Mouse (Mus musculus): ENCODE results near the gene Lgr5. TPM values are rescaled to one million over a fixed set of nuclear protein-coding genes. Genes with fewer than 3 reads are reported as not detected.

Lgr5 gene
- total RNA-seq, 2 experiments from 2014 or later, result 0.84 to 1.4 TPM

GRCm38 (mm10) chr10:115571734-115572440 lies 15.7 kb downstream of the Lgr5 start:
- ATAC-seq (replicated peaks; ENCODE audit: low FRiP score, poor library complexity, severe bottlenecking), result no peak

- ATAC-seq (replicated peaks; ENCODE audit: low FRiP score, poor library complexity, severe bottlenecking), result no peak
Measured at GRCm38 (mm10) chr10:115571317-115571716, 16.3 kb downstream of the Lgr5 start.

GRCm38 (mm10) chr10:115570577-115570976 lies 17.0 kb downstream of the Lgr5 start:
- ATAC-seq (replicated peaks; ENCODE audit: low FRiP score, poor library complexity, severe bottlenecking), result no peak

GRCm38 (mm10) chr10:115569712-115570491 lies 17.7 kb downstream of the Lgr5 start, which contains the start of gene A930009A15Rik:
Gene A930009A15Rik, plus strand, starts transcription at chr10:115569986.
- ATAC-seq (replicated peaks; ENCODE audit: low FRiP score, poor library complexity, severe bottlenecking), result no peak

- ATAC-seq (replicated peaks; ENCODE audit: low FRiP score, poor library complexity, severe bottlenecking), result no peak
Measured at GRCm38 (mm10) chr10:115563961-115564360, 23.6 kb downstream of the Lgr5 start.

GRCm38 (mm10) chr10:115562911-115563686 lies 24.5 kb downstream of the Lgr5 start:
- ATAC-seq (replicated peaks; ENCODE audit: low FRiP score, poor library complexity, severe bottlenecking), result no peak

- ATAC-seq (replicated peaks; ENCODE audit: low FRiP score, poor library complexity, severe bottlenecking), result no peak
Measured at GRCm38 (mm10) chr10:115561136-115561880, 26.3 kb downstream of the Lgr5 start.

GRCm38 (mm10) chr10:115556738-115557242 lies 30.8 kb downstream of the Lgr5 start:
- no peak for ATAC-seq (replicated peaks; ENCODE audit: low FRiP score, poor library complexity, severe bottlenecking)

GRCm38 (mm10) chr10:115555191-115555765 lies 32.3 kb downstream of the Lgr5 start:
- no peak for ATAC-seq (replicated peaks; ENCODE audit: low FRiP score, poor library complexity, severe bottlenecking)

- no peak for ATAC-seq (replicated peaks; ENCODE audit: low FRiP score, poor library complexity, severe bottlenecking)
Measured at GRCm38 (mm10) chr10:115553352-115554113, 34.0 kb downstream of the Lgr5 start.

- no peak for ATAC-seq (replicated peaks; ENCODE audit: low FRiP score, poor library complexity, severe bottlenecking)
Measured at GRCm38 (mm10) chr10:115551069-115551468, 36.5 kb downstream of the Lgr5 start.

GRCm38 (mm10) chr10:115550253-115550652 lies 37.3 kb downstream of the Lgr5 start:
- ATAC-seq (replicated peaks; ENCODE audit: low FRiP score, poor library complexity, severe bottlenecking), result no peak

- no peak for ATAC-seq (replicated peaks; ENCODE audit: low FRiP score, poor library complexity, severe bottlenecking)
Measured at GRCm38 (mm10) chr10:115542917-115543316, 44.7 kb downstream of the Lgr5 start.

GRCm38 (mm10) chr10:115530746-115531145 lies 56.8 kb downstream of the Lgr5 start:
- ATAC-seq (replicated peaks; ENCODE audit: low FRiP score, poor library complexity, severe bottlenecking), result no peak

- no peak for ATAC-seq (replicated peaks; ENCODE audit: low FRiP score, poor library complexity, severe bottlenecking)
Measured at GRCm38 (mm10) chr10:115529768-115530167, 57.8 kb downstream of the Lgr5 start.

GRCm38 (mm10) chr10:115528892-115529291 lies 58.7 kb downstream of the Lgr5 start:
- ATAC-seq (replicated peaks; ENCODE audit: low FRiP score, poor library complexity, severe bottlenecking), result no peak

GRCm38 (mm10) chr10:115521081-115521451 lies 66.5 kb downstream of the Lgr5 start:
- no peak for ATAC-seq (replicated peaks; ENCODE audit: low FRiP score, poor library complexity, severe bottlenecking)
